Mouse (Mus musculus) limb, embryonic 12.5 days (tissue): ENCODE data around the gene Btg2. TPM values are rescaled to one million over a fixed set of nuclear protein-coding genes. Genes with fewer than 3 reads are reported as not detected.

Experiments used
- ATAC-seq: fragments of 200-750 bp; cut with Nextera tagmentation; 2 replicates; pipeline ENCODE4 v1.8.0; 2017; ENCODE audit warnings: low read depth, moderate TSS enrichment; ENCODE audit not compliant: insufficient number of reproducible peaks, insufficient read depth, low FRiP score, low TSS enrichment
- H3K27ac ChIP-seq: fragments of 300-500 bp; sonication (generic); 2 replicates; pipeline ENCODE4 v1.5.1; 2016; ENCODE audit warnings: mild to moderate bottlenecking, moderate library complexity
- H3K27me3 ChIP-seq: fragments of 300-500 bp; sonication (generic); 2 replicates; pipeline ENCODE4 v1.6.1; 2016; ENCODE audit warnings: mild to moderate bottlenecking, moderate library complexity
- H3K36me3 ChIP-seq: fragments of 300-500 bp; sonication (generic); 2 replicates; pipeline ENCODE4 v1.6.1; 2016; ENCODE audit warnings: mild to moderate bottlenecking, moderate library complexity
- H3K4me1 ChIP-seq: fragments of 300-500 bp; sonication (generic); replicated peaks from 2 replicates; pipeline ENCODE4 v1.6.1; 2016
- H3K4me2 ChIP-seq: fragments of 300-500 bp; sonication (generic); 2 replicates; pipeline ENCODE4 v1.6.1; 2016; ENCODE audit warnings: mild to moderate bottlenecking, moderate library complexity
- H3K4me3 ChIP-seq: fragments of 300-500 bp; sonication (generic); replicated peaks from 2 replicates; pipeline ENCODE4 v1.5.1; 2016; ENCODE audit warnings: mild to moderate bottlenecking
- H3K9ac ChIP-seq: fragments of 300-500 bp; sonication (generic); replicated peaks from 2 replicates; pipeline ENCODE4 v1.6.1; 2016; ENCODE audit warnings: mild to moderate bottlenecking, moderate library complexity
- H3K9me3 ChIP-seq: fragments of 300-500 bp; sonication (generic); 2 replicates; pipeline ENCODE4 v1.6.1; 2016; ENCODE audit warnings: mild to moderate bottlenecking, moderate library complexity
- WGBS: fragments of 180-500 bp; shearing (Covaris S2); methylation state at CpG from one replicate; pipeline ENCODE4 v1.1.7; 2016; 5-methylcytosine and 5-hydroxymethylcytosine counted together
- polyA plus RNA-seq: library from polyadenylated mRNA; unstranded; fragments of >200 nt; fragmentation: Nextera tagmentation; extraction: Ambion mirVana; gene quantifications from 2 replicates; pipeline ENCODE4 v1.2.1, GENCODE M21; 2016

Gene Btg2
- polyA plus RNA-seq, 1 experiment from 2014 or later, result 28.1 TPM

- Histone ChIP-seq H3K9me3 (no peaks in the 10 kb centered on the region), H3K9ac (no peak overlapping the region), H3K27ac (no peak overlapping the region), H3K4me2 (peak overlapping the region; percentile 77), H3K4me3 (0 out of 2 replicates have a peak overlapping the region, but pooled peaks have one; percentile 1), H3K4me1 (peaks cover 44% of the 10 kb centered on the region), H3K36me3 (peaks cover 28% of the 10 kb centered on the region), H3K27me3 (no peaks in the 10 kb centered on the region)
- WGBS, result 81% methylated on average over 2 of the region's 2 CpGs
- no peak for ATAC-seq
Observed at GRCm38 (mm10) chr1:134076789-134077188, 2.1 kb downstream of the Btg2 start.

GRCm38 (mm10) chr1:134075532-134075931, 3.4 kb downstream of the Btg2 start:
- Histone ChIP-seq H3K27ac (no peak overlapping the region), H3K9ac (no peak overlapping the region), H3K36me3 (peaks cover 28% of the 10 kb centered on the region), H3K4me1 (peaks cover 56% of the 10 kb centered on the region), H3K27me3 (no peaks in the 10 kb centered on the region), H3K4me3 (no peak overlapping the region), H3K9me3 (no peaks in the 10 kb centered on the region), H3K4me2 (0 out of 2 replicates have a peak overlapping the region, but pooled peaks have one; percentile 6)
- ATAC-seq, result no peak
- WGBS, result 84% methylated on average over 8 of the region's 8 CpGs

DNA sequence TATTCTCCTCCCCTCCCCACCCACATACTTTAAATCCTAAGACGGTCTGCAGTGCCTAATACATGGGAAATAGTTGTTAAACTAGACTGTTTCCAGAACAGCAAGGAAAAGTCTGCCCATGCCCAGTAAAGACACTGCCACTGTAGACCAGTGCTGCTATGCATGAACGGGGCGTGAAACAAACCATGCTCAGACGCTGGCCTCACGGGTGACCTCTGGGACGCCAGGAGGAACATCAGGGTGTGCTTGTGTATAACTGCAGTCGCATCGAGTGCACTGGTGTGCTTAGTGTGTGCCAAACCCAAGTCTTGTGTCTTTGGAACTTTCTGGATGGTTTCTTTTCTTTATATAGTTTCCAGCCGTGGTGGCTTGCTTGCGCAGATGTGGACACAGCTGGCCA, 4.3 kb downstream of the Btg2 start:
- Histone ChIP-seq H3K9me3 (no peaks in the 10 kb centered on the region), H3K27ac (no peak overlapping the region; the same call in 1 of the 2 replicates), H3K36me3 (peaks cover 28% of the 10 kb centered on the region), H3K27me3 (no peaks in the 10 kb centered on the region), H3K4me2 (no peak overlapping the region), H3K9ac (no peak overlapping the region), H3K4me3 (no peak overlapping the region), H3K4me1 (peaks cover 54% of the 10 kb centered on the region)
- ATAC-seq, result no peak
- WGBS, result 86% methylated on average over 10 of the region's 10 CpGs

- Histone ChIP-seq H3K4me3 (no peak overlapping the region), H3K36me3 (peaks cover 28% of the 10 kb centered on the region), H3K4me1 (peaks cover 50% of the 10 kb centered on the region), H3K27ac (no peak overlapping the region), H3K4me2 (no peak overlapping the region), H3K9ac (no peak overlapping the region), H3K27me3 (no peaks in the 10 kb centered on the region), H3K9me3 (no peaks in the 10 kb centered on the region)
- 42% methylated on average over 3 of the region's 3 CpGs for WGBS
- no peak for ATAC-seq
Observed at GRCm38 (mm10) chr1:134074184-134074583, 4.7 kb downstream of the Btg2 start.

- 90% methylated on average over 1 of the region's 1 CpGs for WGBS
- H3K9ac ChIP-seq, result no peak overlapping the region
- H3K27ac ChIP-seq, result no peak overlapping the region
- peaks cover 50% of the 10 kb centered on the region for H3K4me1 ChIP-seq
- peaks cover 28% of the 10 kb centered on the region for H3K36me3 ChIP-seq
- H3K4me2 ChIP-seq, result no peak overlapping the region
- H3K9me3 ChIP-seq, result no peaks in the 10 kb centered on the region
- H3K27me3 ChIP-seq, result no peaks in the 10 kb centered on the region
- H3K4me3 ChIP-seq, result no peak overlapping the region
- ATAC-seq, result no peak
Observed at GRCm38 (mm10) chr1:134073658-134074057, 5.3 kb downstream of the Btg2 start.

DNA sequence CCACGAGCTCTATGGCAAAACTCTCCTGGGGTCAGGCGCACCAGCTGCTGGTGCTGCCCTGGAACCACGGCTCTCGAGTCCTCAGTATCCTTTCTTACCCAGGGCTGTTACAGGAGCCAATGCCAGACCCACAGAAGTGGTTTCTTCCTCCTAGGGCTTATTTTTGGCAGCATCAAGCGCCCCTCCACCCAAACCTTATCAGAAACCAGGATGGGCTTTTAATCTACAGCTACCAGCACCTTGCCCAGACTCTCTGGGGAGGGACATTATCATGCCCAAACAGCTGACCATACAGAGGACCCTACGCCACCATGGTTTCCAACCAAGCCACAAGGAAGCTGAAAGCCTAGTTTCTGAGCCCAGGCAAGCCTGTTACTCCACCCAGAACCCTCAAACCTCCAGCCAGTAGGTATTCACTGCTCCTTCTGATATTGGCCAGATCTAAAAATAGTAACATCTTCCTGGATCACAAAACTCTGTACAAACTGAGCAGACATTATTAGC, 5.8 kb downstream of the Btg2 start:
- Histone ChIP-seq H3K36me3 (peaks cover 28% of the 10 kb centered on the region), H3K9me3 (no peaks in the 10 kb centered on the region), H3K4me2 (no peak overlapping the region), H3K27me3 (no peaks in the 10 kb centered on the region), H3K9ac (no peak overlapping the region), H3K4me1 (peaks cover 48% of the 10 kb centered on the region), H3K27ac (no peak overlapping the region), H3K4me3 (no peak overlapping the region)
- no peak for ATAC-seq
- 79% methylated on average over 6 of the region's 6 CpGs for WGBS

DNA sequence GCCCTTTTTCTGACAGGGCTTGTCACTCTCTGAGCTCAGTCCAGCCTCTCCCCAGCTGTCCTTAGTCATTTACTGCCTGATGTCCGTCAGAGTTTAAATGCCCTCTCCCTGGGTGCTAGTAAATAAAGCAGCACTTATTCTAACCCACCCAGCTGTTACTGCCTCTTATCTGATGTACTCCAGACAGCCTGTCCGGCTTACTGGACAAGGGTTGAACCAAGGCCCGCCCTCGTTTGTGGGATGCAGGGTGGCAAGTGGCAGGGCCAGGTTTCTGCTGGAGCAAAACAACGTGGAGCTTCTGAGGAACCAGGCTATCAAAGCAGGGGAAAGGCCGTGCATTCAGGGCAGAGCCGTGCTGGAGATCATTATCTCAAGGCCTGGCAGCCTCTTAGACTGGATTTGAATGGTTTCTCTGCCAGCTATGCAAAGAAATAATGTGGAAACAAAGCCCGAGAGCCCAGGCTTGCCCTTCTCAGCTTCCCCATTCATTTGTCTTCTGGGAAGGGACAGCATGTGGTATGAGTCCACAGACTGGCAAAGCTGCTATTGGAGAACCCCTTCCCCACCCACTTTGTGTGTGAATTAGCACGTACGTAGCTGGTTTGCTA, 7.4 kb downstream of the Btg2 start:
- Histone ChIP-seq H3K27ac (0 out of 2 replicates have a peak overlapping the region, but pooled peaks have one; percentile 13), H3K36me3 (peaks cover 20% of the 10 kb centered on the region), H3K4me1 (peaks cover 49% of the 10 kb centered on the region), H3K4me2 (no peak overlapping the region), H3K9ac (no peak overlapping the region), H3K27me3 (no peaks in the 10 kb centered on the region), H3K9me3 (no peaks in the 10 kb centered on the region), H3K4me3 (no peak overlapping the region)
- WGBS, result 35% methylated on average over 10 of the region's 10 CpGs
- ATAC-seq, result no peak

DNA sequence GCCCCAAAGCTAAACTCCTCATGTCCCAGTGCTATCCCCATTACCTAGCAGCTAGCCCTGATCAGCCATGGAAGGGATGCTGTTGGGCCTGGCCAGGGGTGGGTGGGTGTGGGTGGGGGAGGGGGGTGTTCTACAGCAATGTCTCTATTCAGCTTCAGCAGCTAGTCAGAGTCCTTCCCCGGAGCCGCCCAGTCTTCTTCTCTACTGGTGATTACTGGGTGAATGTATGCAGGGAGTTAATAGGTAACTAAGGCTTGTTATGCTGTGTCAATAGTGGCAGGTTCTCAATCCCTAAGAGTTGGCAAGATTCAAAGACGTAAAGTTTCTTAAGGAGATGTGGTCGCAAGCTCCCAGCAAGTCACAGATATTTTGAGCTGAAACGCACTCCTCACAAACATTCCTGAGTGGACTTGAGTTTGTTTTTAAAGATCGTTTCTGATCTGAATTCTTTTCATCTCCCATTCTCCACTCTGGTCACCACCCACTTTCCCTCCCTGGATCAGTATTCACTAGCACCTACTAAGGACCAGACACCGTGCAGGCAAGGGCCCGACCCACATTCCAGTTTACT, 8.7 kb downstream of the Btg2 start:
- no peak overlapping the region for H3K4me3 ChIP-seq
- H3K36me3 ChIP-seq, result peaks cover 8% of the 10 kb centered on the region
- peaks cover 50% of the 10 kb centered on the region for H3K4me1 ChIP-seq
- 74% methylated on average over 8 of the region's 8 CpGs for WGBS
- H3K27ac ChIP-seq, result peak overlapping the region; percentile 36; the same call in 1 of the 2 replicates
- H3K4me2 ChIP-seq, result no peak overlapping the region
- no peak for ATAC-seq
- H3K27me3 ChIP-seq, result no peaks in the 10 kb centered on the region
- H3K9me3 ChIP-seq, result no peaks in the 10 kb centered on the region
- H3K9ac ChIP-seq, result no peak overlapping the region

GRCm38 (mm10) chr1:134067143-134067619, 11.7 kb downstream of the Btg2 start:
- H3K9ac ChIP-seq, result no peak overlapping the region
- WGBS, result 7% methylated on average over 8 of the region's 8 CpGs
- H3K27ac ChIP-seq, result peak overlapping the region; percentile 77
- ATAC-seq, result peak; percentile 74
- H3K4me3 ChIP-seq, result no peak overlapping the region
- no peaks in the 10 kb centered on the region for H3K27me3 ChIP-seq
- no peaks in the 10 kb centered on the region for H3K36me3 ChIP-seq
- H3K4me2 ChIP-seq, result peak overlapping the region; percentile 6
- H3K9me3 ChIP-seq, result no peaks in the 10 kb centered on the region
- peaks cover 74% of the 10 kb centered on the region for H3K4me1 ChIP-seq

DNA sequence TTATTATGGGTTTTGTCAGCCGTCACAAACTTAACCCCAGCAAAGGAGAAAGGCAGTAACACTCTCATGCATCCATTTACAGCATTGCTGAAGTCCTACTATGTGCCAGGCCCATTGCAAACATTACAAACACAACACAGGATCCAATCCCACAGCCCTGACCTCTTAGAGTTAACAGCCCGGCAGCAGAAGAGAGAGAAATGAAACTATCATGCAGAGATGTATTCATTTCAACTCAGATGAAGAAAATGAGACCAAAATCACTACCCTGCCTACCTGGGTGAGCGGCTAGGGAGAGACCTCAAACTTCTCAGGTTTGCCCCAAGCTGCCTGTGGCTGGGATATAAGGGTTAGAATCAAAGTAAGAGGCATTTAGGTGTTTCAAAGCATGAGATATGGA, 12.4 kb downstream of the Btg2 start:
- H3K36me3 ChIP-seq, result no peaks in the 10 kb centered on the region
- no peak overlapping the region for H3K9ac ChIP-seq
- no peak overlapping the region for H3K4me3 ChIP-seq
- ATAC-seq, result no peak
- H3K4me1 ChIP-seq, result peaks cover 78% of the 10 kb centered on the region
- peak overlapping the region; percentile 77 for H3K27ac ChIP-seq
- H3K27me3 ChIP-seq, result no peaks in the 10 kb centered on the region
- peak overlapping the region; percentile 6; the same call in 1 of the 2 replicates for H3K4me2 ChIP-seq
- no peaks in the 10 kb centered on the region for H3K9me3 ChIP-seq
- WGBS, result 58% methylated on average over 3 of the region's 3 CpGs

GRCm38 (mm10) chr1:134065241-134065809, 13.6 kb downstream of the Btg2 start:
- peak overlapping the region; percentile 99 for H3K27ac ChIP-seq
- H3K9me3 ChIP-seq, result no peaks in the 10 kb centered on the region
- peaks cover 76% of the 10 kb centered on the region for H3K4me1 ChIP-seq
- WGBS, result 66% methylated on average over 4 of the region's 4 CpGs
- H3K27me3 ChIP-seq, result no peaks in the 10 kb centered on the region
- H3K36me3 ChIP-seq, result no peaks in the 10 kb centered on the region
- no peak for ATAC-seq
- H3K4me2 ChIP-seq, result no peak overlapping the region
- no peak overlapping the region for H3K9ac ChIP-seq
- H3K4me3 ChIP-seq, result no peak overlapping the region
